ENCODE assay signal across 13 mouse cellular contexts in the genomic region with DNA sequence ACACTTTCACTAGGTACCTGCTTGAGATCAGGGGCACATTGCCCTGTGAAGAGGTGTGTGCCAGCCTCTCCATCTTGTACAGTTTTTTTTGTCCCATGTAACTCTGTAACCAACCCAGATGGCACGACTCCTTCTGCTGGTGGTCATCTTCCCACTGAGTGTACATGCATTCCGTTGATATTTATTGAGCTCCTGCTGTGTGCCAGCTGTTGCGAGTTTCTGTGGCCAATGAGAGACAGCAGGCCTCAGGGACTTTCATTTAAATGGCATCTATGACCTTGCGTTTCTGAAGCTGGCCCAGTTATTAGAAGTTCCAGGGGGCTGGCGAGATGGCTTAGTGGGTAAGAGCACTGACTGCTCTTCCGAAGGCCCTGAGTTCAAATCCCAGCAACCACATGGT.
"Had no signal": no experiment of that assay in that cellular context is flagged by ENCODE, and none has a peak within 500 bp of the region (broad histone marks: within the 10 kb centered on the region; RNA-seq: fewer than 3 reads in every experiment).

No protein-coding gene starts in this region.

- DNase-seq: kidney, postnatal 14 days; liver; liver, embryonic 13.5 days; liver, postnatal 0 days; right cerebral cortex, postnatal 14 days; thymus, adult 2 months; thymus, postnatal 25 days had no signal

- H3K9ac ChIP-seq: kidney, embryonic 15.5 days; limb, embryonic 12.5 days; liver, embryonic 13.5 days; liver, postnatal 0 days; lung, embryonic 15.5 days; midbrain, embryonic 13.5 days; neural tube, embryonic 12.5 days; stomach, embryonic 15.5 days had no signal

- H3K4me1 ChIP-seq: kidney, embryonic 15.5 days; liver, embryonic 13.5 days; lung, embryonic 15.5 days; stomach, embryonic 15.5 days had no signal

- H3K36me3 ChIP-seq: kidney, embryonic 15.5 days; limb, embryonic 12.5 days; liver, embryonic 13.5 days; lung, embryonic 15.5 days; midbrain, embryonic 13.5 days; neural tube, embryonic 12.5 days; stomach, embryonic 15.5 days had no signal

- H3K27ac ChIP-seq: kidney, embryonic 15.5 days; limb, embryonic 12.5 days; liver, embryonic 13.5 days; lung, embryonic 15.5 days; midbrain, embryonic 13.5 days; neural tube, embryonic 12.5 days; stomach, embryonic 15.5 days had no signal

- H3K4me2 ChIP-seq: kidney, embryonic 15.5 days; limb, embryonic 12.5 days; liver, embryonic 13.5 days; lung, embryonic 15.5 days; midbrain, embryonic 13.5 days; neural tube, embryonic 12.5 days; stomach, embryonic 15.5 days had no signal

- H3K27me3 ChIP-seq: neural tube, embryonic 12.5 days; stomach, embryonic 15.5 days had no signal

- H3K4me3 ChIP-seq: kidney, embryonic 15.5 days; limb, embryonic 12.5 days; liver, embryonic 13.5 days; lung, embryonic 15.5 days; midbrain, embryonic 13.5 days; neural tube, embryonic 12.5 days; stomach, embryonic 15.5 days had no signal

- ATAC-seq: liver, postnatal 0 days; midbrain, embryonic 13.5 days had no signal

- H3K9me3 ChIP-seq: kidney, embryonic 15.5 days; limb, embryonic 12.5 days; liver, embryonic 13.5 days; lung, embryonic 15.5 days; midbrain, embryonic 13.5 days; neural tube, embryonic 12.5 days; stomach, embryonic 15.5 days had no signal
